Mouse (Mus musculus) CH12.LX (cell line): Measurements from ENCODE around the gene Evi2a. TPM values are rescaled to one million over a fixed set of nuclear protein-coding genes. Genes with fewer than 3 reads are reported as not detected.
A peak's percentile ranks its signal among the peaks of the same experiment; 100 is the strongest.

ENCODE experiments used
- DNase-seq: peaks from one replicate; pipeline ENCODE4 v3.0.0-alpha.2; 2013; ENCODE audit errors: extremely low read depth
- H3K27ac ChIP-seq: 2 replicates; pipeline ENCODE4 v1.5.1; 2012; ENCODE audit warnings: low read depth, mild to moderate bottlenecking, control low read depth, moderate library complexity; ENCODE audit not compliant: insufficient read depth
- H3K27me3 ChIP-seq: replicated peaks from 2 replicates; pipeline ENCODE3; 2012; ENCODE audit warnings: inconsistent platforms
- H3K36me3 ChIP-seq, 2 experiments: replicated peaks in 1 of 2; 2 replicates each; pipeline versions ENCODE3 to v1.6.1; 2012; ENCODE audit warnings: inconsistent platforms in 1 of 2, low read length in 1 of 2, mild to moderate bottlenecking in 1 of 2, mixed read lengths in 1 of 2, moderate library complexity in 1 of 2; ENCODE audit not compliant: control insufficient read depth in 1 of 2, insufficient read depth in 1 of 2
- H3K4me1 ChIP-seq, 2 experiments: 2 replicates each; pipeline ENCODE4 v1.6.1; 2012; ENCODE audit warnings: inconsistent platforms in 1 of 2, moderate library complexity in 1 of 2; ENCODE audit not compliant: insufficient read depth in 2 of 2, control insufficient read depth in 1 of 2
- H3K4me2 ChIP-seq: 2 replicates; pipeline ENCODE4 v1.6.1; 2012; ENCODE audit warnings: low read depth, mild to moderate bottlenecking, control low read depth; ENCODE audit not compliant: poor library complexity, insufficient read depth, severe bottlenecking
- H3K4me3 ChIP-seq, 3 experiments: fragments of 150-350 bp in 1 of 3; sonication (generic) in 1 of 3; replicated peaks in 1 of 3; 2 replicates each; pipeline versions ENCODE3 to v1.5.1; 2011 to 2012; ENCODE audit warnings: low read depth in 2 of 3, low read length in 2 of 3, mild to moderate bottlenecking in 2 of 3, moderate library complexity in 2 of 3, control low read depth in 1 of 3, improper control_type of control experiment in 1 of 3, inconsistent platforms in 1 of 3, mixed read lengths in 1 of 3; ENCODE audit not compliant: poor library complexity in 1 of 3
- H3K79me2 ChIP-seq: replicated peaks from 2 replicates; pipeline ENCODE4 v1.6.1; 2012; ENCODE audit warnings: mild to moderate bottlenecking, moderate library complexity; ENCODE audit not compliant: control insufficient read depth, poor library complexity, insufficient read depth, severe bottlenecking; ENCODE audit errors: extremely low read depth
- H3K9ac ChIP-seq: 2 replicates; pipeline ENCODE4 v1.6.1; 2012; ENCODE audit warnings: low read depth, mild to moderate bottlenecking, control low read depth, moderate library complexity; ENCODE audit not compliant: insufficient read depth
- H3K9me3 ChIP-seq: replicated peaks from 2 replicates; pipeline ENCODE3; 2012; ENCODE audit warnings: low read length, inconsistent platforms, mixed read lengths
- EP300 ChIP-seq: IDR thresholded peaks from 2 replicates; pipeline ENCODE4 v1.6.1; 2011; ENCODE audit warnings: low read length, improper control_type of control experiment
- GABPA ChIP-seq: IDR thresholded peaks from 2 replicates; pipeline ENCODE4 v1.6.1; 2012; ENCODE audit warnings: low read depth, low read length, improper control_type of control experiment, inconsistent platforms; ENCODE audit not compliant: insufficient replicate concordance
- MAX ChIP-seq: IDR thresholded peaks from 2 replicates; pipeline ENCODE4 v1.6.1; 2011; ENCODE audit warnings: low read length, improper control_type of control experiment
- SIN3A ChIP-seq: IDR thresholded peaks from 2 replicates; pipeline ENCODE4 v1.6.1; 2012; ENCODE audit warnings: low read length, improper control_type of control experiment, inconsistent platforms
- TBP ChIP-seq: conservative IDR thresholded peaks from 2 replicates; pipeline ENCODE4 v1.6.1; 2011; ENCODE audit warnings: low read depth, low read length, improper control_type of control experiment
- ZKSCAN1 ChIP-seq: IDR thresholded peaks from 2 replicates; pipeline ENCODE4 v1.6.1; 2012; ENCODE audit warnings: low read depth, inconsistent platforms, low read length, improper control_type of control experiment, borderline replicate concordance
- ZNF384 ChIP-seq: IDR thresholded peaks from 2 replicates; pipeline ENCODE4 v1.6.1; 2012; ENCODE audit warnings: low read depth, low read length, improper control_type of control experiment, inconsistent platforms
- dilution Hi-C: fragments of 300-500 bp; cut with MboI; formaldehyde crosslinking; loops from 2 replicates; pipeline ENCODE4 v1.14.3; 2020; ENCODE audit warnings: low sequenced_read_pairs; ENCODE audit not compliant: extremely low pct_unique_long_range_greater_than_20kb, extremely low pct_ligation_motif_present
- in situ Hi-C: fragments of 300-500 bp; cut with MboI; formaldehyde crosslinking; loops from 3 replicates; pipeline ENCODE4 v1.14.3; 2019; ENCODE audit warnings: low sequenced_read_pairs, low pct_ligation_motif_present, low pct_unique_long_range_greater_than_20kb, mixed read lengths
- polyA plus RNA-seq: library from polyadenylated mRNA; unstranded; fragments of >175 nt; gene quantifications from 2 replicates; pipeline ENCODE4 v1.2.1, GENCODE M21; 2012; ENCODE audit warnings: low read depth; ENCODE audit not compliant: insufficient read length
- total RNA-seq, 2 experiments: library from RNA; depleted of rRNA; stranded (reverse); fragments of 300-350 nt in 1 of 2; fragments of >200 nt in 1 of 2; gene quantifications; 2 replicates each; pipeline ENCODE4 v1.2.3; 2012 to 2014

Evi2a gene
- total and polyA plus RNA-seq, 3 experiments = 137 to 165 (median 140) TPM

DNA sequence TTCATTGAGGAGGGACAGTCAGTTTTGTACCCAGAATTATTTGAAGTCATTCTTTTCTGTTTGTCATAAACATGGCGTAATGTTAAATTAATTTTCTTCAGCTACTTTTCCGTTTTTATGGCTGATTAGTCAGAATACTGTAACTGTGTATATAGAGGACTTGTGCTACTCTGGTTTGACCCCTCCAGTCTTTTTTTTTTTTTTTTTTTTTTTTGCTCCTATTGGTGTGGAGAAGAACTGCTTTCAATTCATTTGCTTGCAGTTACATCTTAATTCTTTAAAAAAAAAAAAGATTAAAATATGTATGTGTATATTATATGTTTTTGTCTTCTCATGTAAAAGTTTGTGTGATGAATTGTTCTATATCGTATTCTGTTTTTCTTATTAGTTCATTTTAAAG, 18.4 kb downstream of the Evi2a start:
- TF ChIP-seq ZKSCAN1 = no peak
- peak; percentile 71 for TF ChIP-seq ZNF384
- DNase-seq = no peak
- Histone ChIP-seq H3K79me2 (peaks cover 21% of the 10 kb centered on the region), H3K36me3 (peaks cover 27 to 49% of the 10 kb centered on the region in 2 experiments), H3K4me2 (no peak overlapping the region), H3K4me1 (peaks cover 2 to 29% of the 10 kb centered on the region in 2 experiments; a peak in 1 of 4 replicates), H3K9me3 (no peaks in the 10 kb centered on the region), H3K9ac (no peak overlapping the region), H3K27ac (no peak overlapping the region), H3K4me3 (no peak overlapping the region), H3K27me3 (no peaks in the 10 kb centered on the region)
- dilution Hi-C loops (no loop called here), in situ Hi-C loops (no loop called here)

DNA sequence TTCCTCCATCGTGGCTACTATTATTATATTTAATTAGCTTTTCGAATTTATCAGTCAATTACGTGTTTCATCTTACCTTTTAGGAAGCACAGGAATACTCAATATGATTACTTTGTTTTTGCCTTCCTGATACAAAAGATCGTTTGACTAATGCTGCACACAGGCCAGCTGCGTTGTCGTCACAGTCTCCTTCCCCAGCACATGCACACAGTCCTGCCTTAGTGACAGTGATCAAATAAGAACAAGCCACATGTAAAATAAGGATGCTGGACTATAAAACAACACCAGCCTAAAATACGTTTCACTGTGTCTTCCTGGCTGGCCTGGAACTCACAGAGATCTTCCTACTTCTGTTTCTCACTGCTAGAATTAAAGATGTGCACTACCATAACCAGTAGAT, 25.9 kb downstream of the Evi2a start:
- no peaks in the 10 kb centered on the region for H3K9me3 ChIP-seq
- H3K79me2 ChIP-seq = no peaks in the 10 kb centered on the region
- H3K9ac ChIP-seq = no peak overlapping the region
- H3K4me2 ChIP-seq = no peak overlapping the region
- peaks cover 4 to 6% of the 10 kb centered on the region in 2 experiments; a peak in 1 of 4 replicates for H3K4me1 ChIP-seq
- H3K27ac ChIP-seq = no peak overlapping the region
- H3K36me3 ChIP-seq = peaks cover 0 to 12% of the 10 kb centered on the region in 2 experiments
- dilution Hi-C loops = no loop called here
- DNase-seq = no peak
- H3K27me3 ChIP-seq = no peaks in the 10 kb centered on the region
- in situ Hi-C loops = no loop called here
- TF ChIP-seq GABPA (no peak), EP300 (no peak), MAX (no peak)
- H3K4me3 ChIP-seq = no peak overlapping the region

DNA sequence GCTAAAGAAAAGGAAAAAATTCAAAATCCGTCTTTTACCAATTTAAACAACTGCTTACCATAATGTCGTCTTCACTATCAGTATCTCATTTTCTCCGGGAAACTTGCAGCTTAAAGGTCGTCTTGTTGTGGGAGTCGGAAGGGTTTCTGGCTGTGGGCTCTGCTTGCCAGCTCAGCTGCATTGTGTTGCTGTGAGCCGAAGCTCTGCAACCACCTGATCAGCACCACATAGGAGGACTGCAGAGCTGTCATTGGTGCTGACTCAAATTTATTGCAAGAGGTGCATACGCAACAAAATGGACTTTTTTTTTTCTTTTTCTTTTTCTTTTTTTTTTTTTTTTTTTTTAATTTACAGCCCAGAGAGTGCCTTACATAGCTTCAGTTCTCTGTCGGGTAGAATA, 26.6 kb downstream of the Evi2a start, which contains the start of gene Omg:
TSS of gene Omg (minus strand) at position 240 of the 400 bp plus-strand sequence.
- H3K9ac ChIP-seq = no peak within 1 kb of the TSS
- no peaks in the 10 kb centered on the region for H3K9me3 ChIP-seq
- H3K4me2 ChIP-seq = no peak within 1 kb of the TSS
- no peak for DNase-seq
- H3K36me3 ChIP-seq = peaks cover 0 to 10% of the 10 kb centered on the region in 2 experiments
- no peak within 1 kb of the TSS for H3K27ac ChIP-seq
- no peak within 1 kb of the TSS for H3K4me3 ChIP-seq
- H3K79me2 ChIP-seq = no peaks in the 10 kb centered on the region
- in situ Hi-C loops (no loop called here), dilution Hi-C loops (no loop called here)
- no peaks in the 10 kb centered on the region for H3K27me3 ChIP-seq
- peaks cover 4 to 6% of the 10 kb centered on the region in 2 experiments; a peak in 1 of 4 replicates for H3K4me1 ChIP-seq
- TF ChIP-seq TBP = no peak
- TF ChIP-seq SIN3A = 0 out of 2 replicates have a peak, but pooled peaks have one; percentile 31
- TF ChIP-seq ZNF384 = peak; percentile 42
